Mouse (Mus musculus) stomach, postnatal 0 days (tissue): Measurements from ENCODE around the gene Slc6a19.

ENCODE experiments used
- CTCF ChIP-seq: IDR thresholded peaks from 2 replicates; pipeline ENCODE4 v1.5.1; 2016; ENCODE audit warnings: antibody characterized with exemption, low read depth, mild to moderate bottlenecking, moderate library complexity
- EP300 ChIP-seq: optimal IDR thresholded peaks from 2 replicates; pipeline ENCODE3; 2016; ENCODE audit warnings: antibody characterized with exemption

DNA sequence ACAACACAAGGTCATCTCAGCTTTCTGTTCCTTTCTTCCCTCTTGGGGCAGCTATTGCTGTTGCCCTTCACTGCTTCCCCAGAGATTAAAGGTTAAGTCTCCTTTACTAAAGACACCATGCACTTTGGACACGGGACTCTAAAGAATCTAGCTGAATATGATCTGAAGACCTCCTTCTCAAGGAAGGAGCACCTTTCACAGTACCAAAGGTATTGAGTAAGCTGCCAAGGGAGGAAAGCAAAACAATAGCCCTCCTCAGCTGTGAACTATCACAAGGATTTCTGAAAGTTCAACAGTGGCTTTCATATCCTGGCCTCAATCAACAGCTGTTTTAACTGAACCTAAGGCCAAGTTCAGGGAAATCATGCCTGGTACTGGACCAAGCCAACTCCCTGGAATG, 20.3 kb downstream of the Slc6a19 start:
- TF ChIP-seq EP300, result no peak
- TF ChIP-seq CTCF, result no peak
